Mouse (Mus musculus) megakaryocyte progenitor cell, adult 5-6 weeks (primary cell): Measurements from ENCODE around the gene Fbxl7. TPM values are rescaled to one million over a fixed set of nuclear protein-coding genes. Genes with fewer than 3 reads are reported as not detected.

ENCODE experiments used
- ATAC-seq: replicated peaks from 2 replicates; pipeline ENCODE4 v1.8.0; 2016; ENCODE audit warnings: mild to moderate bottlenecking, moderate TSS enrichment, inconsistent platforms; ENCODE audit not compliant: poor library complexity
- total RNA-seq, 2 experiments: library from RNA; stranded (forward) in 1 of 2; stranded (reverse) in 1 of 2; fragments of 157-497, 149-512 nt in 1 of 2; fragments of 200-1000 nt in 1 of 2; gene quantifications; 2 replicates each; pipeline versions ENCODE4 v1.2.3 to v1.2.4; 2015 to 2017

Gene Fbxl7
- total RNA-seq, 2 experiments from 2014 or later, result not detected

DNA sequence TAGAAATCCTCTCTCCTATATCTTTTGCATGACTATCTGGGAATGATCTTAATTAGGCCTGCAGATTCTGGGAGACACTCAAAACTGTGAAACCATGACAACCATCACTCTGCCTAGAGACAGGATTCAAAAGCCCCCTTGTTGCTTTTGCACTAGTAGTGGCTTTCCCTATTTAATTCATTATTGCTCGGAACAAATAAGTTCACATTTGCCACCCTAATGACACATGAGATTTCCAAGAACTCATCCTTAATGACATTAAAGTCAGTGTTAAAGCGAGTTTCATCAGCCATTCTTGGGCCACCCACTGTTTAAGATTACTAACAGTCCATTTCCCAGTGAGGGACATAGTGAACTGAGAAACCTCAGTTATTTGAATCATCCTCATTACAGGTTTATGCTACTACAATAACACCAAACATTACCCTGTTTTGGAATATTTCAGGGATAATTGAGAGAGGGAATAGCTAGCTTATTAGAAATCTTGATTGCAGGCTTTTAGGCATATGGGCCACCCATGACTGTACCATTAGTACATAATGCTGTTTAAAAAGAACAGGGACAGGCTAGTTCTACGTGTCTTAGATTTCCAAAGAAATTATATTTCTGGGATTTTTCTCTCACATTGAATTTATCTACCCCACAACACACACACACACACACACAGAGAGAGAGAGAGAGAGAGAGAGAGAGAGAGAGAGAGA, 361.2 kb downstream of the Fbxl7 start:
- ATAC-seq, result no peak

DNA sequence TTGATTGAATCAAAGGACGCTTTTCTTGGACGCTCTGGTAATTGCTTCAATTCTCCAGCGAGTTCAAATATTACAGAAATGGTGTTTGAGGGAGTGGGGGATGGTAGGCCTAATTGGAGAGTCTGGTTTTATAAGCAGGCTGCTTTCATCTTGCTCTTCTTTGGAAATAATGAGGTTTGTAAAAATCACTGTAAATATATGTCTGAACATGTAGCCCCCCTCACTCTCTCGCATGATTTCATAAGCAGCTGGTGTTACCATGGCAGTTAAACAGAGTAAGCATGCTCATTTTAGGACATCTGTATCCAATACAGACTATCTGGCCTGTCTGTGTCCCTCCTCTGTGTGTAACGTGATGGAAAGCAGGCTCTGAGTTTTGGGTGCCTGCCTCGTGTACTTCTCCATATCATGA, 376.2 kb downstream of the Fbxl7 start:
- no peak for ATAC-seq

DNA sequence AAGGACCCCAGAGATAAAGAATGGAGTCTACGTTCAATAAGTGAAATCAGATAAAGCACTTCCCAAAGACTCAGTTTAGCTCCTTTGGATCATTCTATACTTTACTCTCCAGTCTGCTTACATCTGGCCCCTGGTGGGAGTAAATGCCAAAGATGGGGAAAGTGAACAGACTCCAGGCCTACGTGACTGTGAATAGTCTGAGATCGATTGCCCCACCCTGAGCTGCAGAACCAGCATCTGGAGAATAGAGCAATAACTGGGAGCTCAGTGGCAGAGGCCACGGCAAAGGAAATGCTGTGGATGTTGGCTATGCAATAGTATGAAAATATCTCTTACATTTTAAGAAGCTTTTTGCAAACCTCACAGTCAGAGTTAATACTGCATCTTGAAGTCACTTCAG, 394.4 kb downstream of the Fbxl7 start:
- ATAC-seq, result no peak
